Mouse (Mus musculus): Measurements from ENCODE around the gene B4galnt2.

GRCm38 (mm10) chr11:95824071-95824876, 90.4 kb downstream of the B4galnt2 start, which contains the start of gene Phospho1:
- no peak for TF ChIP-seq MAFK (IDR thresholded peaks at IDR 0.05; ENCODE audit: insufficient read depth, low read depth, low read length)
- no peak for TF ChIP-seq ZC3H11A (IDR thresholded peaks at IDR 0.05; ENCODE audit: borderline replicate concordance, low read depth, low read length)
- no peak for TF ChIP-seq ZNF384 (IDR thresholded peaks at IDR 0.05; ENCODE audit: low read depth, low read length)
- TF ChIP-seq CHD2 (IDR thresholded peaks at IDR 0.05; ENCODE audit: low read depth, low read length), result no peak

Data from ES-E14 (cell line).